Mouse (Mus musculus) E14TG2a.4 (cell line): Measurements from ENCODE around the gene Terf2ip.

ENCODE experiments used
- H3K27me3 ChIP-seq: 2 replicates; pipeline ENCODE4 v1.6.1; 2014; ENCODE audit warnings: low read length, control low read depth; ENCODE audit not compliant: insufficient read depth
- H3K36me3 ChIP-seq: 2 replicates; pipeline ENCODE4 v1.6.1; 2014; ENCODE audit warnings: low read length, control low read depth; ENCODE audit not compliant: insufficient read depth
- H3K4me1 ChIP-seq: replicated peaks from 2 replicates; pipeline ENCODE4 v1.6.1; 2014; ENCODE audit warnings: low read depth, low read length, control low read depth
- H3K4me3 ChIP-seq: replicated peaks from 2 replicates; pipeline ENCODE4 v1.5.1; 2014; ENCODE audit warnings: mild to moderate bottlenecking, low read length
- H3K9me3 ChIP-seq: 2 replicates; pipeline ENCODE4 v1.6.1; 2014; ENCODE audit warnings: low read length, control low read depth
- CTCF ChIP-seq: conservative IDR thresholded peaks from 2 replicates; pipeline ENCODE4 v1.5.1; 2014; ENCODE audit warnings: low read length
- NANOG ChIP-seq: IDR thresholded peaks from 2 replicates; pipeline ENCODE4 v1.6.1; 2014; ENCODE audit warnings: borderline replicate concordance, low read length, mixed read lengths
- POU5F1 ChIP-seq: IDR thresholded peaks from 2 replicates; pipeline ENCODE4 v1.6.1; 2014; ENCODE audit warnings: low read length, borderline replicate concordance

The Terf2ip gene

GRCm38 (mm10) chr8:112030663-112031062 lies 19.5 kb downstream of the Terf2ip start:
- TF ChIP-seq NANOG (no peak), CTCF (no peak), POU5F1 (no peak)
- Histone ChIP-seq H3K36me3 (no peaks in the 10 kb centered on the region), H3K27me3 (no peaks in the 10 kb centered on the region), H3K4me1 (peaks cover 60% of the 10 kb centered on the region), H3K9me3 (no peaks in the 10 kb centered on the region), H3K4me3 (no peak overlapping the region)

- H3K4me3 ChIP-seq = 0 out of 2 replicates have a peak overlapping the region, but pooled peaks have one; percentile 10
- peaks cover 62% of the 10 kb centered on the region for H3K4me1 ChIP-seq
- H3K9me3 ChIP-seq = no peaks in the 10 kb centered on the region
- peaks cover 4% of the 10 kb centered on the region; the same call in 1 of the 2 replicates for H3K27me3 ChIP-seq
- TF ChIP-seq CTCF = no peak
- TF ChIP-seq NANOG = peak; percentile 89
- no peak for TF ChIP-seq POU5F1
- no peaks in the 10 kb centered on the region for H3K36me3 ChIP-seq
Observed at GRCm38 (mm10) chr8:112033071-112033470, 21.9 kb downstream of the Terf2ip start.

GRCm38 (mm10) chr8:112034603-112035002 lies 23.4 kb downstream of the Terf2ip start:
- Histone ChIP-seq H3K4me3 (no peak overlapping the region), H3K4me1 (peaks cover 61% of the 10 kb centered on the region)
- TF ChIP-seq POU5F1 = no peak
- TF ChIP-seq CTCF = peak; percentile 68

GRCm38 (mm10) chr8:112037521-112037920 lies 26.3 kb downstream of the Terf2ip start:
- peaks cover 10% of the 10 kb centered on the region for H3K27me3 ChIP-seq
- peaks cover 36% of the 10 kb centered on the region for H3K4me1 ChIP-seq
- TF ChIP-seq POU5F1 (no peak), CTCF (no peak), NANOG (no peak)
- H3K4me3 ChIP-seq = peak overlapping the region; percentile 56
- no peaks in the 10 kb centered on the region for H3K36me3 ChIP-seq
- H3K9me3 ChIP-seq = no peaks in the 10 kb centered on the region

More at GRCm38 (mm10) chr8:112034603-112035002, 23.4 kb downstream of the Terf2ip start:
- H3K36me3 ChIP-seq = no peaks in the 10 kb centered on the region
- peaks cover 4% of the 10 kb centered on the region; the same call in 1 of the 2 replicates for H3K27me3 ChIP-seq
- no peaks in the 10 kb centered on the region for H3K9me3 ChIP-seq

GRCm38 (mm10) chr8:112045182-112045581 lies 34.0 kb downstream of the Terf2ip start:
- Histone ChIP-seq H3K9me3 (no peaks in the 10 kb centered on the region), H3K36me3 (no peaks in the 10 kb centered on the region), H3K4me3 (no peak overlapping the region), H3K4me1 (no peaks in the 10 kb centered on the region), H3K27me3 (peaks cover 18% of the 10 kb centered on the region)
- TF ChIP-seq CTCF = peak; percentile 79
- TF ChIP-seq POU5F1 = no peak

GRCm38 (mm10) chr8:112045896-112046295 lies 34.7 kb downstream of the Terf2ip start:
- Histone ChIP-seq H3K4me1 (no peaks in the 10 kb centered on the region), H3K36me3 (no peaks in the 10 kb centered on the region), H3K27me3 (peaks cover 18% of the 10 kb centered on the region), H3K9me3 (no peaks in the 10 kb centered on the region), H3K4me3 (no peak overlapping the region)
- TF ChIP-seq CTCF (peak; percentile 87), POU5F1 (no peak)

GRCm38 (mm10) chr8:112048293-112048692 lies 37.1 kb downstream of the Terf2ip start:
- Histone ChIP-seq H3K4me3 (no peak overlapping the region), H3K4me1 (no peaks in the 10 kb centered on the region), H3K36me3 (no peaks in the 10 kb centered on the region), H3K27me3 (peaks cover 12% of the 10 kb centered on the region), H3K9me3 (no peaks in the 10 kb centered on the region)
- TF ChIP-seq CTCF (no peak), NANOG (no peak), POU5F1 (no peak)

GRCm38 (mm10) chr8:112049984-112050383 lies 38.8 kb downstream of the Terf2ip start:
- Histone ChIP-seq H3K9me3 (no peaks in the 10 kb centered on the region), H3K4me1 (no peaks in the 10 kb centered on the region), H3K27me3 (peaks cover 12% of the 10 kb centered on the region), H3K36me3 (no peaks in the 10 kb centered on the region), H3K4me3 (no peak overlapping the region)
- peak; percentile 71 for TF ChIP-seq CTCF
- no peak for TF ChIP-seq NANOG
- TF ChIP-seq POU5F1 = no peak

GRCm38 (mm10) chr8:112051537-112051936 lies 40.3 kb downstream of the Terf2ip start:
- no peak for TF ChIP-seq POU5F1
- TF ChIP-seq NANOG = no peak
- TF ChIP-seq CTCF = peak; percentile 58
- Histone ChIP-seq H3K27me3 (peaks cover 12% of the 10 kb centered on the region), H3K36me3 (no peaks in the 10 kb centered on the region), H3K4me1 (no peaks in the 10 kb centered on the region), H3K4me3 (no peak overlapping the region), H3K9me3 (no peaks in the 10 kb centered on the region)

- no peak for TF ChIP-seq CTCF
- no peak for TF ChIP-seq POU5F1
- TF ChIP-seq NANOG = no peak
- peaks cover 6% of the 10 kb centered on the region for H3K27me3 ChIP-seq
- H3K4me3 ChIP-seq = no peak overlapping the region
- H3K9me3 ChIP-seq = no peaks in the 10 kb centered on the region
- H3K36me3 ChIP-seq = no peaks in the 10 kb centered on the region
- H3K4me1 ChIP-seq = no peaks in the 10 kb centered on the region
Observed at GRCm38 (mm10) chr8:112054456-112054855, 43.3 kb downstream of the Terf2ip start.
